Mouse (Mus musculus) liver, embryonic 12.5 days (tissue): ENCODE data around the gene Iffo2. TPM values are rescaled to one million over a fixed set of nuclear protein-coding genes. Genes with fewer than 3 reads are reported as not detected.

Experiments
- ATAC-seq: fragments of 200-750 bp; cut with Nextera tagmentation; 2 replicates; pipeline ENCODE4 v1.8.0; 2017; ENCODE audit warnings: moderate number of reproducible peaks, mild to moderate bottlenecking, moderate library complexity
- H3K27ac ChIP-seq: fragments of 300-500 bp; sonication (generic); 2 replicates; pipeline ENCODE4 v1.5.1; 2016; ENCODE audit warnings: mild to moderate bottlenecking
- H3K27me3 ChIP-seq: fragments of 300-500 bp; sonication (generic); replicated peaks from 2 replicates; pipeline ENCODE4 v1.6.1; 2016; ENCODE audit warnings: mild to moderate bottlenecking, moderate library complexity
- H3K36me3 ChIP-seq: fragments of 300-500 bp; sonication (generic); 2 replicates; pipeline ENCODE4 v1.6.1; 2016; ENCODE audit warnings: mild to moderate bottlenecking, moderate library complexity
- H3K4me1 ChIP-seq: fragments of 300-500 bp; sonication (generic); 2 replicates; pipeline ENCODE4 v1.6.1; 2016
- H3K4me2 ChIP-seq: fragments of 300-500 bp; sonication (generic); 2 replicates; pipeline ENCODE4 v1.6.1; 2016; ENCODE audit warnings: mild to moderate bottlenecking, moderate library complexity
- H3K4me3 ChIP-seq: fragments of 300-500 bp; sonication (generic); 2 replicates; pipeline ENCODE4 v1.5.1; 2016; ENCODE audit warnings: mild to moderate bottlenecking, moderate library complexity
- H3K9ac ChIP-seq: fragments of 300-500 bp; sonication (generic); 2 replicates; pipeline ENCODE4 v1.6.1; 2016; ENCODE audit warnings: mild to moderate bottlenecking, moderate library complexity
- H3K9me3 ChIP-seq: fragments of 300-500 bp; sonication (generic); replicated peaks from 2 replicates; pipeline ENCODE4 v1.6.1; 2016; ENCODE audit warnings: mild to moderate bottlenecking, moderate library complexity
- WGBS: fragments of 180-500 bp; shearing (Covaris S2); methylation state at CpG from one replicate; pipeline ENCODE4 v1.1.7; 2016; ENCODE audit not compliant: insufficient replicate concordance; 5-methylcytosine and 5-hydroxymethylcytosine counted together
- polyA plus RNA-seq: library from polyadenylated mRNA; unstranded; fragments of >200 nt; fragmentation: Nextera tagmentation; extraction: Ambion mirVana; gene quantifications from 2 replicates; pipeline ENCODE4 v1.2.1, GENCODE M21; 2016

The Iffo2 gene
- polyA plus RNA-seq, 1 experiment from 2014 or later, result 2.3 TPM

GRCm38 (mm10) chr4:139617001-139617364, 86.6 kb downstream of the Iffo2 start:
- Histone ChIP-seq H3K36me3 (peaks cover 38% of the 10 kb centered on the region), H3K27ac (peak overlapping the region; percentile 75), H3K4me2 (peak overlapping the region; percentile 88), H3K9ac (peak overlapping the region; percentile 72), H3K27me3 (no peaks in the 10 kb centered on the region), H3K4me1 (peaks cover 35% of the 10 kb centered on the region), H3K4me3 (peak overlapping the region; percentile 66), H3K9me3 (0 out of 2 replicates have a peak, but pooled peaks cover 5% of the 10 kb centered on the region)
- ATAC-seq, result no peak
- WGBS, result 43% methylated on average over 3 of the region's 3 CpGs

DNA sequence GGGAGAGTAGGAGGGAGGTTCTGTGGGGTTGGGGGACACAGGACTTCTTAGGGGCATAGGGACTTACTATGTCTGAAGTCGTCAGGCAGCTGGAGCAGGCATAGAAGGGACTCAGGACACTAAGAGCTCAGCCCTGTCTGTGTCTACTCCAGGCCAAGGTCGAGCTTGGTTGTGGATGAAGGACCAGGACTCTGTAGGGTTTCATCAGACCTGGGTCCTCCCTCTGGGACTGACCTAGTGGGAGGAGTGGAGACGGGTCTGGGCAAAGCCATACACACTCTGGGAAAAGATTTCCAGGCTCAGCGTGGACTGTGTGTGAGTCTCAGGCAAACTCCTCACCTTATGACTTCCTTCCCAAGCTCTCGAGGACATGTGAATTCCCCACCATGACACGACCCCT, 89.4 kb downstream of the Iffo2 start:
- H3K4me1 ChIP-seq, result peaks cover 57% of the 10 kb centered on the region
- no peak for ATAC-seq
- H3K9me3 ChIP-seq, result no peaks in the 10 kb centered on the region
- peaks cover 10% of the 10 kb centered on the region for H3K36me3 ChIP-seq
- no peak overlapping the region for H3K4me2 ChIP-seq
- H3K9ac ChIP-seq, result no peak overlapping the region
- peaks cover 6% of the 10 kb centered on the region; the same call in 1 of the 2 replicates for H3K27me3 ChIP-seq
- no peak overlapping the region for H3K4me3 ChIP-seq
- H3K27ac ChIP-seq, result no peak overlapping the region
- 54% methylated on average over 6 of the region's 6 CpGs for WGBS

GRCm38 (mm10) chr4:139622373-139623282, 92.3 kb downstream of the Iffo2 start, which contains the start of gene Aldh4a1:
Aldh4a1 (plus strand) TSS chr4:139622866.
- Histone ChIP-seq H3K4me2 (peak within 1 kb of the TSS; percentile 94), H3K27ac (peak within 1 kb of the TSS; percentile 77), H3K4me1 (peaks cover 49% of the 10 kb centered on the region), H3K9me3 (no peaks in the 10 kb centered on the region), H3K27me3 (peaks cover 6% of the 10 kb centered on the region; the same call in 1 of the 2 replicates), H3K36me3 (peaks cover 4% of the 10 kb centered on the region; the same call in 1 of the 2 replicates), H3K4me3 (peak within 1 kb of the TSS; percentile 73), H3K9ac (peak within 1 kb of the TSS; percentile 73)
- under 1% methylated on average over 34 of the region's 38 CpGs for WGBS
- ATAC-seq, result peak; percentile 99

DNA sequence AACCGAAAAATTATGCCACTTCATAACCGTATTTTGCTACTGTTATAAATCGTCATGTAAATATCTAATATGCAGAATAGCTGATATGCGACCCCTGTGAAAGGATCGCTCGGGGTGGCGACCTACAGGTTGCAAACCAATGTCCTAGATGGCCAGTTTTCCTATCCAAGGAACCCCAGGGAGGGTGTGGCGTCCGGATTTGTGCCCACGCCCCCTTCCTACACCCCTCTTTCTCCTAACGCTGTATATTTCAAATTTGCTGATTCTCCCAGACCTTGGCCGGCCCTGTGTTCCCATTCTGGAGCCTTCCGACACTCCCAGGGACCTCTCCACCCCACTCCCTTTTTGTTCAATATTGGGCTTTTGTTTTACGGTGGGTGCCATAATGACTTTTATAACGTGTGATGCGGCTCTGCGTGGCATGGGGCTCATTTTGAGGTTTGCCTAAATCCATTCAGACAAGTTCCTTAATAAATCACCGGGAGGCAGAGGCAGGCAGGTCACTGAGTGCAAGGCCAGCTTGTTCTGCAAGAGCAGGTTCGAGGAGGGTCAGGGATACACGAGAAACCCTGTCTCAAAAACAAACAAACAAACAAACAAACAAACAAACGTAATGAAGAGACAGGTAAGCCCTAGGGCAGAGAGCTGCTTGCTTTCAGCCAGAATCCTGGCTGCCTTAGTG, 93.2 kb downstream of the Iffo2 start:
- Histone ChIP-seq H3K4me2 (peak overlapping the region; percentile 94), H3K27me3 (peaks cover 6% of the 10 kb centered on the region; the same call in 1 of the 2 replicates), H3K4me1 (peaks cover 44% of the 10 kb centered on the region), H3K9me3 (no peaks in the 10 kb centered on the region), H3K9ac (peak overlapping the region; percentile 73), H3K36me3 (peaks cover 9% of the 10 kb centered on the region; the same call in 1 of the 2 replicates), H3K27ac (peak overlapping the region; percentile 77), H3K4me3 (peak overlapping the region; percentile 73)
- no peak for ATAC-seq
- 25% methylated on average over 21 of the region's 21 CpGs for WGBS

DNA sequence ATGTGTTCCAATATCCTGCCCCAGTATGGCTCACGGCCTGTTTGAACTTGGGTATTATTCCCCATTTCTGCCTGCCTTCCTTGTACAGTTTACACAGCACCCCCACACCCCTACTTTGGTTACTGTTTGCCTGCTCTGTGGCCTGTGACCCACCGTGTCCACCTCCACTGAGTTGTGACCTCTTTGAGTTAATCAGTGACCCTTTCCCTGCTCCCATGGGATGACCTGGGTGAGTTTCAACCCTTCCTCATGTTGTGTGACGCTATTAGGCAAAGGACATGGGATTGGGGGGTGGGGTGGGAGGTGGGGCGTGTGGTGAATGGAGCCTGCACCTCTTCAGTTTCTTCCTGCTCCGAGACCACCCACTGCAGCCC, 93.8 kb downstream of the Iffo2 start:
- H3K4me1 ChIP-seq, result peaks cover 44% of the 10 kb centered on the region

DNA sequence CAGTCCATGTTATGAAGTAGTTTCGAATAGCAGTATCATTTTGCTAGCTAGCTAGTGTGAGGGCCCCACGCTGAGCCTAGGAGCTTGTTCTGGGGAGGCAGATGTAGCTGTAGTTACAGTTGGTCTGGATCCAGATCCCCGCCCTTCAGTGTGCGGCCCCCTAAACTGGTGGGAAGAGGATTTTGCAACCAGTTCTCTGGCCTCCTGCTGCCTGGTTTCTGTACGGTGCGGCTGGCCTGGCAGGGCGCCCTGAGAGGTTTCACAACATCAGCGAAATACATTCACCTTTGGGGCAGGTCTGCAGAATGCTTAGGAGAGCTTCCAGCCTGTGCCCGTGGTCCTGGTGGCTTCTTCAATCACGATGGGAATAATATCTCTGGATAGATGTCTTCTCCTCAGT, 94.4 kb downstream of the Iffo2 start:
- Histone ChIP-seq H3K27ac (peak overlapping the region; percentile 73; the same call in 1 of the 2 replicates), H3K4me1 (peaks cover 50% of the 10 kb centered on the region), H3K36me3 (peaks cover 9% of the 10 kb centered on the region; the same call in 1 of the 2 replicates), H3K9ac (peak overlapping the region; percentile 17; the same call in 1 of the 2 replicates), H3K4me3 (peak overlapping the region; percentile 34), H3K9me3 (no peaks in the 10 kb centered on the region), H3K4me2 (peak overlapping the region; percentile 94), H3K27me3 (peaks cover 6% of the 10 kb centered on the region; the same call in 1 of the 2 replicates)
- WGBS, result 56% methylated on average over 10 of the region's 10 CpGs
- no peak for ATAC-seq

More for the DNA sequence above, 93.8 kb downstream of the Iffo2 start:
- 61% methylated on average over 5 of the region's 5 CpGs for WGBS
- no peaks in the 10 kb centered on the region for H3K9me3 ChIP-seq
- peak overlapping the region; percentile 73 for H3K9ac ChIP-seq
- ATAC-seq, result no peak
- H3K36me3 ChIP-seq, result peaks cover 9% of the 10 kb centered on the region; the same call in 1 of the 2 replicates
- H3K27me3 ChIP-seq, result peaks cover 6% of the 10 kb centered on the region; the same call in 1 of the 2 replicates
- peak overlapping the region; percentile 77; the same call in 1 of the 2 replicates for H3K27ac ChIP-seq
- peak overlapping the region; percentile 94 for H3K4me2 ChIP-seq
- H3K4me3 ChIP-seq, result peak overlapping the region; percentile 73

GRCm38 (mm10) chr4:139627361-139627760, 97.0 kb downstream of the Iffo2 start:
- ATAC-seq, result no peak
- Histone ChIP-seq H3K27me3 (peaks cover 6% of the 10 kb centered on the region; the same call in 1 of the 2 replicates), H3K9ac (no peak overlapping the region), H3K36me3 (peaks cover 9% of the 10 kb centered on the region; the same call in 1 of the 2 replicates), H3K27ac (no peak overlapping the region), H3K4me2 (no peak overlapping the region), H3K4me1 (peaks cover 42% of the 10 kb centered on the region), H3K9me3 (no peaks in the 10 kb centered on the region), H3K4me3 (no peak overlapping the region)
- 77% methylated on average over 11 of the region's 11 CpGs for WGBS

- H3K27ac ChIP-seq, result no peak overlapping the region
- WGBS, result 62% methylated on average over 10 of the region's 10 CpGs
- peaks cover 19% of the 10 kb centered on the region for H3K4me1 ChIP-seq
- H3K9me3 ChIP-seq, result no peaks in the 10 kb centered on the region
- H3K27me3 ChIP-seq, result no peaks in the 10 kb centered on the region
- no peak overlapping the region for H3K4me3 ChIP-seq
- H3K4me2 ChIP-seq, result no peak overlapping the region
- no peak for ATAC-seq
- H3K9ac ChIP-seq, result no peak overlapping the region
- peaks cover 14% of the 10 kb centered on the region; the same call in 1 of the 2 replicates for H3K36me3 ChIP-seq
Measured at GRCm38 (mm10) chr4:139630171-139630570, 99.8 kb downstream of the Iffo2 start.

DNA sequence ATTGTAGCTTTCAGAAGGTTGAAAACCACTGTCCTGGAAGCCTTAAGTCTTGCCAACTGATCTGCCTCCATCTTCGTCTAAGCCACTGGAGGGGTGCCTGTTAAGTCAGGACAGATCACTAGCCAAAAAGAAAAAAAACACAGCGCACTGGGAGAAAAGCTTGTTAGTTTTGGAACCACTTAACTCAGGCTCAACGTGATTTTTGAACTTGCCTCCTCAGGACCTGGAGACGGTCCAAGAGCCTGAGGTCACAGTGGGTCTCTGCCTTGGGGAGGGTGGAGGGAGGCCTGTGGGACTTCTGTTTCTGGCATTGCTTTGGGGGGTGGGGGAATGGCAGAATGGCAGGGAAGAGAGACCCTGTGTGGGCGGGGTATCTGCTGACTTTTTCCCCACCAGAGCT, 100.8 kb downstream of the Iffo2 start:
- no peaks in the 10 kb centered on the region for H3K9me3 ChIP-seq
- H3K27ac ChIP-seq, result no peak overlapping the region
- H3K36me3 ChIP-seq, result peaks cover 20% of the 10 kb centered on the region; the same call in 1 of the 2 replicates
- peaks cover 11% of the 10 kb centered on the region for H3K4me1 ChIP-seq
- H3K4me2 ChIP-seq, result no peak overlapping the region
- H3K27me3 ChIP-seq, result no peaks in the 10 kb centered on the region
- ATAC-seq, result no peak
- 59% methylated on average over 5 of the region's 5 CpGs for WGBS
- no peak overlapping the region for H3K4me3 ChIP-seq
- H3K9ac ChIP-seq, result no peak overlapping the region

DNA sequence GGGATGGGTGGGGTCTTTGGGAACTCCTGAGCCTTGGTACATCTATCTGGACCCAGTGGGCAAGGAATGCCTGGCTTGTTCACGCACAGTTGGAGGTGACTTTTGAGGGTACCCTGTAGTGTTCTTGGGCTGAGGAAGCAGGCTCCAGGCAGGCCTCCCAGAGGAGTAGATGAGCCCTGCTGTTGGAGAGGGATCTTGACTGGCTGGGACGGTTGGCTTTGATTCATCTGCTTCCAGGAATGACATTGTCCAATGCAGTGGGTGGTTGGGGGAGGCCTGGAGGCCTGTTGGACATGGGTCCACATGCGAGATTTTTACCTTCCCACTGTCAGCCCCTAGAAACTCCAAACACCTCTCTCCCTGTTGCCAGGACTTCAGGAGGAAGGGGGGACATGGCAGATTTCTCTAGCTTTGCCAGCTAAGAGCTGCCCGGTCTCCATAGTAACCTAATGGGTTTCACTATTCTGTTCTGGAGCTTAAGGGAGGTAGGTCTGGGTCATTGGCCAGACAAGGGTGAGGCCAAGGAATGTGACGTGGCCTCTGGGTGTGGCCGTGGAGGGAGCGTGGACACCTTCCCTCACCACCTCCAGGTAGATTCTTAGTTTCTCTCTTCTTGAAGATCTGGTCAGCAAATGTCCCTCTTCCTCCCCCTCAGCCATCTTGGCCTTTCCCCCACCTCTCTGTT, 101.4 kb downstream of the Iffo2 start:
- no peak overlapping the region for H3K27ac ChIP-seq
- no peak overlapping the region for H3K4me2 ChIP-seq
- H3K27me3 ChIP-seq, result no peaks in the 10 kb centered on the region
- H3K9ac ChIP-seq, result no peak overlapping the region
- 66% methylated on average over 7 of the region's 7 CpGs for WGBS
- peaks cover 11% of the 10 kb centered on the region for H3K4me1 ChIP-seq
- H3K36me3 ChIP-seq, result peaks cover 20% of the 10 kb centered on the region; the same call in 1 of the 2 replicates
- no peaks in the 10 kb centered on the region for H3K9me3 ChIP-seq
- no peak overlapping the region for H3K4me3 ChIP-seq
- ATAC-seq, result no peak

DNA sequence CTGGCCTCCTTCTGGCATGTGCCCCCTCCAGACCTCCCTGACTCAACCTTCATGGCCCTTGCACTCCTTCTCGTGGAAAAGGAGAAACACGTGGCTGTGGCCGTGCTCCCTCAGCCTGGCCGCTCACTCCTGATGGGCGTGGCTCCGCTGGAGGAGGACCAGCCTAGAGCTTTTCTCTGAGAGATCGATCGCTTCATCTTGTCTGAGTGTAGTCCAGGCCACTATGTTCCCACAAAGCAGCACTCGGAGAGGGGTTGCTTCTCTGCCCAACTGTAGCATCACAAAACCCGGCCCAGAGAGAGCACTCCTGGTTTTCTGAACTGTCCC, 101.9 kb downstream of the Iffo2 start:
- ATAC-seq, result no peak
- H3K36me3 ChIP-seq, result peaks cover 25% of the 10 kb centered on the region
- no peak overlapping the region for H3K9ac ChIP-seq
- no peak overlapping the region for H3K4me3 ChIP-seq
- 65% methylated on average over 10 of the region's 10 CpGs for WGBS
- no peaks in the 10 kb centered on the region for H3K9me3 ChIP-seq
- no peak overlapping the region for H3K27ac ChIP-seq
- H3K27me3 ChIP-seq, result no peaks in the 10 kb centered on the region
- H3K4me1 ChIP-seq, result peaks cover 11% of the 10 kb centered on the region
- no peak overlapping the region for H3K4me2 ChIP-seq
